Mouse (Mus musculus) erythroblast, embryonic 14.5 days (primary cell): ENCODE results near the gene Kmt2d.

Experiments used
- GATA1 ChIP-seq: IDR thresholded peaks from 2 replicates; pipeline ENCODE4 v1.6.1; 2012; ENCODE audit warnings: low read length, inconsistent platforms, mixed read lengths
- TAL1 ChIP-seq: IDR thresholded peaks from 3 replicates; pipeline ENCODE4 v1.6.1; 2012; ENCODE audit warnings: low read length, inconsistent platforms, mixed read lengths

GRCm38 (mm10) chr15:98891907-98892606, 21.1 kb upstream of the Kmt2d start:
- TF ChIP-seq TAL1: no peak
- TF ChIP-seq GATA1: no peak
